Mouse (Mus musculus) testis, adult 2 months (tissue): Measurements from ENCODE around the gene Lmf2.

ENCODE experiments used
- CTCF ChIP-seq: fragments of 200-500 bp; IDR thresholded peaks from 2 replicates; pipeline ENCODE4 v1.5.1; 2012; ENCODE audit warnings: low read depth, mild to moderate bottlenecking, inconsistent platforms, low read length, moderate library complexity; ENCODE audit not compliant: control insufficient read depth, insufficient read depth, insufficient replicate concordance
- POLR2A ChIP-seq: fragments of 200-500 bp; IDR thresholded peaks from 2 replicates; pipeline ENCODE4 v1.6.1; 2012; ENCODE audit warnings: low read depth, mild to moderate bottlenecking, inconsistent platforms, low read length, moderate library complexity; ENCODE audit not compliant: control insufficient read depth

DNA sequence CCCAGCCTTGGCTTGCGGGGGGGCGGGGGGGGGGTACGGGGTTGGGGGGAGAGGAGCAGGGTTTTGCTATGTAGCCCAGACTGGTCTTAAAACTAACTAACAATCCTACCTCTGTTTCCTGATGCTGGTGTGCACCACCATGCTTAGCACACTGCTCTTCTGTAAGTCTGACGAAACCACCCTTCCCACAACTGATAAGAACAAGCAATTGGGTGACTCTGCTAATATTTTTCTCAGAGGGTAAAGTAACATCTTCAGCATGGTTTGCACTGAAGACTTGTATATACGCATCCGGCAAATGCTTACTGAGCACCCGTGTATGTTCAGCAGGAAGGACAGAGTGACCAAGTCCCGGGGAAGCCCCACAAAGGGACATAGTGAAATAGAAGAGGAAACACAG, 34.2 kb downstream of the Lmf2 start:
- TF ChIP-seq CTCF (no peak), POLR2A (no peak)
